Mouse (Mus musculus) bone marrow macrophage, adult 2 months (primary cell): ENCODE results near the gene Fgd2. TPM values are rescaled to one million over a fixed set of nuclear protein-coding genes. Genes with fewer than 3 reads are reported as not detected.

Experiments
- H3K27ac ChIP-seq: 2 replicates; pipeline ENCODE4 v1.5.1; 2012; ENCODE audit warnings: low read depth, low read length; ENCODE audit not compliant: insufficient read depth
- H3K4me1 ChIP-seq: 2 replicates; pipeline ENCODE4 v1.6.1; 2012; ENCODE audit warnings: low read length; ENCODE audit not compliant: control insufficient read depth, insufficient read depth
- H3K4me3 ChIP-seq: 2 replicates; pipeline ENCODE4 v1.5.1; 2012; ENCODE audit warnings: mild to moderate bottlenecking, low read length, moderate library complexity; ENCODE audit not compliant: insufficient read depth
- CTCF ChIP-seq: IDR thresholded peaks from 2 replicates; pipeline ENCODE4 v1.5.1; 2012; ENCODE audit warnings: low read depth, mild to moderate bottlenecking, low read length, moderate library complexity
- POLR2A ChIP-seq: IDR thresholded peaks from 2 replicates; pipeline ENCODE4 v1.6.1; 2012; ENCODE audit warnings: mild to moderate bottlenecking, low read depth, low read length, borderline replicate concordance
- polyA plus RNA-seq: library from polyadenylated mRNA; stranded (reverse); fragments of >200 nt; gene quantifications from 2 replicates; pipeline ENCODE4 v1.2.4, GENCODE M21; 2012; ENCODE audit not compliant: missing spikeins, insufficient read depth, insufficient read length

Gene Fgd2
- polyA plus RNA-seq, 1 experiment = 136 TPM

DNA sequence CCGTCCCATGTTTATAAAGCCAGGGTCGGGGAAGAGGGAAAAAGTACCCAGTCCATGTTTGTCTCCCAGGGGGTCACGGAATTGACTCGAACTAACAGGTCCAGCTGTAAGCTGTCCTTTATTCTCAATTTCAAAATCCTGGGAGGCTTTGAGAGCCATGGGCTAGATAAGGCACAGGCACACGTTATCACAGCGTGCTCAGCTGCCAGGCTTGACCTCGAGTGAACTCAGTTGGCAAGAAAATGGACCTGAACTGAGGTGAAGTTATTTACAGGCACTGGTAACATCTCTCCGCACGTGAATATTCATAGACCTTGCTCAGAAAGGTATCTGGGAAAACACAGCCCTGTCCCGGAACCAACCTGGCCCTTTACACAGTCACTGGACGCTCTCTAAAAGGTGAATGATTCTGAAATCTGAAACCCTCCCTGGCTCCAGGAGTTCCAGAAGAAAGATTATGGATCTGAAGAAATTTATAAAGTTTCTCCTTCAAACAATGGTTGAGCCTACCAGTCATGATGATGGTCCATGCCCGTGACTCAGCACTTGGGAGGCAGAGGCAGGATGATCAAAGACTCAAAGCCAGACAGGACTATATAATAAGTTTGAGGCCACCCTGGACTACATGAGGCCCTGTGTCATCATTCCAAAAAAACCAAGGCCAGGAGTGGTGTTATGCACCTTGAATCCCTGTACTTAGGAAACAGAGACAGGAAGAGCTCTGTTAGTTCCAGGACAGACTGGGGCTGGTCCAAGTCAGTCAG is 59.4 kb downstream of the Fgd2 start:
- Histone ChIP-seq H3K27ac (no peak overlapping the region), H3K4me1 (peaks cover 2% of the 10 kb centered on the region), H3K4me3 (no peak overlapping the region)
- TF ChIP-seq POLR2A (no peak), CTCF (no peak)

DNA sequence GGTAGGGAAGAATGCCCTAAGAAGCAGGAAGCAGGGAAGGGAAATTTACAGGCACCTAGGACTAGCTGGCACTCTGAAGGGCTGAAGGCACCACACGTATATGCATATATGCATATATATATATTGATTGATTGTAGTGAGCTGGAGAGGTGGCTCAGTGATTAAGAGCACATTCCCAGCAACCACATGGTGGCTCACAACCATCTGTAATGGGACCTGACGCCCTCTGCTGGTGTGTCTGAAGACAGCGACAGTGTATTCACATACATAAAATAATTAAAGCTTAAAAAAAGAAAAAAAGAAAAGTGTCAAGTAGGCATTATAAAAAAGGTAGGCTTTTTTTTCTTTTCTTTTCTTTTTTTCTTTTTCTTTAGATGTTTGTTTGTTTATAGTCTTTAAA is 60.6 kb downstream of the Fgd2 start:
- H3K4me3 ChIP-seq = no peak overlapping the region
- H3K27ac ChIP-seq = no peak overlapping the region
- H3K4me1 ChIP-seq = no peaks in the 10 kb centered on the region
- TF ChIP-seq CTCF (no peak), POLR2A (no peak)

GRCm38 (mm10) chr17:29422337-29422736 is 61.6 kb downstream of the Fgd2 start:
- Histone ChIP-seq H3K4me3 (no peak overlapping the region), H3K4me1 (no peaks in the 10 kb centered on the region), H3K27ac (no peak overlapping the region)
- no peak for TF ChIP-seq POLR2A
- no peak for TF ChIP-seq CTCF

DNA sequence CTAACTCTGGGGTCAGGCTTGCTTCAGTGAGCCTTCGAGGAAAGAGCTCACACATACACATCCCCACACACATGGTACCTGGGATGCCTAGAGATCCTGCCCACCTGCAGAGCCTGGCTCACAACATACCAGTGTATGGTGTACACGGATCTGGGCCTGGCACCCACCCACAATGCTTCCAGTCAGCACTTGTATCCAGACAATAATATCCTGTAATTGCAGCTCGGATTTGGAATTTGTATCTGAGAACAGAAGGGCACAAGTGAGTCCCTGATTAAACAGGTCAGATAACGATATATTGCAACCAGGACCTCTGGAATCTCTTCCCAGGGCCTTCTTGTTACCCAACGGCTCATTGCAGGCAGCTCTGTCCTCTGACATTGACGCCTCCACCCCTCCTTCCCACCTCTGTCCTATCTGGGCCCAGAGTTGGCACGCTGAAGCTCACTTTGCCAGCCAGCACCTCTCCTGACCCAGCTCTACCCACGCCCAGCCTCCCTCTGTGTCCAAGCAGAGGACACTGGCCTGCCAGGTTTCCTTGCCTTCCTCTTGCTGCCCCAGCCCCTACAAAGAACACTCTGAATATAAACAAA is 62.3 kb downstream of the Fgd2 start:
- H3K27ac ChIP-seq = no peak overlapping the region
- H3K4me1 ChIP-seq = no peaks in the 10 kb centered on the region
- no peak overlapping the region for H3K4me3 ChIP-seq
- TF ChIP-seq POLR2A = no peak

- TF ChIP-seq POLR2A = no peak
- TF ChIP-seq CTCF = no peak
- Histone ChIP-seq H3K4me3 (no peak overlapping the region), H3K4me1 (peaks cover under 1% of the 10 kb centered on the region; the same call in 1 of the 2 replicates), H3K27ac (no peak overlapping the region)
Measured at GRCm38 (mm10) chr17:29423991-29424390, 63.3 kb downstream of the Fgd2 start.

DNA sequence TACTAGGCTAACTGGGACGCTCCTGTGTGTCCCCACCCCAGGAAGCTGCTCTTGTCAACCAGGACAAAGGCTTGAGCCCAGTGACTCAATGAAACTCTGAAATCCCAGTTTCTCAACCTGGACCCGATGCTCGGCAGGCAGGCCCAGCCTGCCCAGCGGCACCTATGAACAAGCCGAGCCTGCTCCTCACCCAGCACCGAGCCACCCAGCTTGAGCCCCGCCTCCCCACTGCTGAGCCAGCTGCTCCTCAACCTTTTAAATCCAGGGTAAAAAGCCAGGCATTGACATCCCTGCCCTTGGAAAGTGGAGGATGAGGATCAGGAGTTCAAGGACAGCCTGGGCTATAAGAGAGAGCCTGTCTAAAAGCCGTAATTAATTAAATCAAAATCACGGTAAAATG is 64.6 kb downstream of the Fgd2 start:
- H3K4me1 ChIP-seq = peaks cover 2% of the 10 kb centered on the region; the same call in 1 of the 2 replicates
- TF ChIP-seq POLR2A = no peak
- no peak for TF ChIP-seq CTCF

DNA sequence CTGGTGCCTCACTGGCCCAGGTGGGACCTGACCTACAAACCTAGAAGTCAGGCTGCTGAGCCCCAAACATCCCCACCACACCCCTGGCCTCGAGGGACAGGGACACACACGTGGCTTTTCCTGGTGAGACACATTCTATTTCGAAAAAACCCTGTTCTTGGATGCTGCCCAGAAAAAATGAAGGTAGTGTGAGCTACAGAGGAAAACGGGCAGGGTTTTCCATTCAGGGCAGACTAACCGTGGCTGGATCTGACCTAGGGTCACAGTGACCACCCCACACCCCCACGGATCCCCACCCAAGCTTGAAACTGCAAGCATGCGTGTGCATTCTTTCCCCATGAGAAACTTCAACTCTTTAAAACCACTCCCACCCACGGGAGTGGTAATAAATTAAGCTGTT is 67.5 kb downstream of the Fgd2 start:
- H3K27ac ChIP-seq = no peak overlapping the region
- TF ChIP-seq CTCF (no peak), POLR2A (no peak)
- no peak overlapping the region for H3K4me3 ChIP-seq
- H3K4me1 ChIP-seq = peaks cover 23% of the 10 kb centered on the region

More for the DNA sequence above, 64.6 kb downstream of the Fgd2 start:
- no peak overlapping the region for H3K27ac ChIP-seq
- no peak overlapping the region for H3K4me3 ChIP-seq

DNA sequence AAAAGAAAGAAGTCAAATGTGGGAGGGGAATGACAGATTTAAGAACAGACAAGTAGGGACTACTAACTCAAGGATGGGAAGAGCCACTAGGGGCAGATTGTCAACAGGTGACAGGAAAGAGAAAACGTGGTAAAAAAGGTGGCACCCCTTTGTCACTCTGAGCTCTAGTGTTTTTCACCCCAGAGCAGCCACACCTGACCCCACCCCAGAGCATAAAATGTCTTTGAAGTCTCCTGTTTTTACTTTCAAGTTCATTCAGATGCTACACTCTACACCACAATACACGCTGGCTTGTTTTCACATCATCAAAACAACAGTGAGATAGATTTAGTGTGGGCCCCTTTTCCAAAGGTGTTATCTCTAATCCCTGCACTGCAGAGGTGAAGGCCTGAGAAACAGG is 68.1 kb downstream of the Fgd2 start:
- TF ChIP-seq CTCF (no peak), POLR2A (no peak)
- Histone ChIP-seq H3K4me3 (no peak overlapping the region), H3K4me1 (peaks cover 29% of the 10 kb centered on the region), H3K27ac (no peak overlapping the region)

Other genes starting within 250 kb of the Fgd2 start
- 1.3 and 1.5 TPM in 2 replicates for gene Rab44, start 246.8 kb upstream of the Fgd2 start, polyA plus RNA-seq
- gene Cpne5, start 122.7 kb upstream of the Fgd2 start, polyA plus RNA-seq = 0.12 TPM in 2 replicates
- 16.9 and 25.5 TPM in 2 replicates for gene Ppil1, start 96.7 kb upstream of the Fgd2 start, polyA plus RNA-seq
- 82.6 and 105 TPM in 2 replicates for gene BC004004, start 92.1 kb upstream of the Fgd2 start, polyA plus RNA-seq
- gene Pi16, start 43.2 kb upstream of the Fgd2 start, polyA plus RNA-seq = 0.41 TPM in 1 of 2 replicates, not detected in the other
- 129 and 138 TPM in 2 replicates for gene Mtch1, start 13.0 kb upstream of the Fgd2 start, polyA plus RNA-seq
- gene Pim1, start 129.8 kb downstream of the Fgd2 start, polyA plus RNA-seq = 84.5 and 85.2 TPM in 2 replicates
- not detected in 2 replicates for gene Gm17657, start 188.7 kb downstream of the Fgd2 start, polyA plus RNA-seq
- gene Tbc1d22b, start 188.9 kb downstream of the Fgd2 start, polyA plus RNA-seq = 10.3 and 10.8 TPM in 2 replicates
- gene Tmem217, start 191.5 kb downstream of the Fgd2 start, polyA plus RNA-seq = not detected in 2 replicates